21 mouse cellular contexts compared by ENCODE assay signal in the genomic region with DNA sequence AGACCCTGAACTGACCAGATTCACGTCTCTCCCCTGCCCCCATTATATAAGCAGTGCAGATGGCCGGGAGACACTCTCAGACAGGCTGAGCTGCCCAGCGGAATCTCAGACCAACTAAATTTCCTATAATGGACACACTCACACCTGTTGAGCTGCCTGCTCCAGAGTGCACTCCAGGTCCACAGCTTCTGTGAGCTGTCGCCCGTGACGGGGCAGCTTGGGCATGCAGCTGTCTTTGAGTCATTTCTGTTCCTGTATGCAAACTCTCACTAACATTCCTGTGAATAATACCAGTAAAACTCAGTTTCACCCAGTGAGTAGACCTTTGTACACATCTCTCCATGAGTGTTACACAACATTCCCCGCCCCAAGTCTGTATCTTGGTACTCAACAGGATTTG.
A peak's percentile ranks its signal among the peaks of the same experiment; 100 is the strongest.
DNase-seq lines count a peak whose midpoint lies in the region; ATAC-seq lines count a peak whose summit lies in the region.
"Had no signal": no experiment of that assay in that cellular context is flagged by ENCODE, and none has a peak within 500 bp of the region (broad histone marks: within the 10 kb centered on the region; RNA-seq: fewer than 3 reads in every experiment).

No protein-coding gene starts in this region.

- no peaks in the 10 kb centered on the region for H3K27me3 ChIP-seq in kidney, embryonic 14.5 days (ENCODE audit: control insufficient read depth, insufficient read depth, low read length)
- H3K27me3 ChIP-seq in midbrain, embryonic 15.5 days (replicated peaks), result no peaks in the 10 kb centered on the region
- H3K27me3 ChIP-seq: forebrain, embryonic 13.5 days; limb, embryonic 13.5 days; neural tube, embryonic 13.5 days had no signal

- no peak overlapping the region for H3K4me3 ChIP-seq in kidney, embryonic 14.5 days (ENCODE audit: low read length)
- no peak overlapping the region for H3K4me3 ChIP-seq in midbrain, embryonic 15.5 days
- H3K4me3 ChIP-seq: erythroblast, embryonic 14.5 days; forebrain, embryonic 13.5 days; hindbrain, embryonic 10.5 days; limb, embryonic 13.5 days; megakaryocyte, embryonic 14.5 days; neural tube, embryonic 13.5 days had no signal

- H3K4me2 ChIP-seq in kidney, embryonic 14.5 days (replicated peaks; ENCODE audit: low read depth, low read length), result no peak overlapping the region
- H3K4me2 ChIP-seq in midbrain, embryonic 15.5 days, result no peak overlapping the region
- H3K4me2 ChIP-seq: forebrain, embryonic 13.5 days; limb, embryonic 13.5 days; neural tube, embryonic 13.5 days had no signal

- ATAC-seq in CD4-positive, CD25-positive, alpha-beta regulatory T cell, adult 4 months, result no peak
- ATAC-seq in kidney, embryonic 14.5 days (ENCODE audit: low FRiP score, low TSS enrichment), result peak; percentile 24; the same call in 1 of the 2 replicates
- ATAC-seq in megakaryocyte progenitor cell, adult 5-6 weeks (replicated peaks; ENCODE audit: poor library complexity), result no peak
- ATAC-seq in midbrain, embryonic 15.5 days (replicated peaks), result no peak
- ATAC-seq: forebrain, embryonic 13.5 days; hindbrain, postnatal 0 days; liver, postnatal 0 days had no signal

- H3K36me3 ChIP-seq in kidney, embryonic 14.5 days (ENCODE audit: control insufficient read depth, insufficient read depth, low read length), result no peaks in the 10 kb centered on the region
- no peaks in the 10 kb centered on the region for H3K36me3 ChIP-seq in midbrain, embryonic 15.5 days (replicated peaks)
- H3K36me3 ChIP-seq: hindbrain, embryonic 10.5 days; limb, embryonic 13.5 days; neural tube, embryonic 13.5 days had no signal

- peak; percentile 12 for DNase-seq in CD4-positive, CD25-positive, alpha-beta regulatory T cell, adult 2 months (ENCODE audit: low read depth, low spot score)
- DNase-seq in adipocyte (ENCODE audit: low spot score), result peak; percentile 13
- peak; percentile 49 to 52 for DNase-seq in kidney, postnatal 36 days
- DNase-seq in left cerebral cortex, adult 9 months (ENCODE audit: low spot score in 2 of 2), result no peak
- DNase-seq: adrenal gland, adult 2 months; cerebellum, adult 8-10 months; gastrocnemius, postnatal 25 days; liver, postnatal 0 days; lung, postnatal 10 days; thymus, postnatal 25 days had no signal

- no peak overlapping the region for H3K27ac ChIP-seq in kidney, embryonic 14.5 days (ENCODE audit: low read depth, low read length)
- H3K27ac ChIP-seq in midbrain, embryonic 15.5 days, result no peak overlapping the region
- H3K27ac ChIP-seq: forebrain, embryonic 13.5 days; hindbrain, embryonic 10.5 days; hindbrain, postnatal 0 days; limb, embryonic 13.5 days; neural tube, embryonic 13.5 days had no signal

- H3K9me3 ChIP-seq in kidney, embryonic 14.5 days (ENCODE audit: control insufficient read depth, low read length), result no peaks in the 10 kb centered on the region
- no peaks in the 10 kb centered on the region for H3K9me3 ChIP-seq in midbrain, embryonic 15.5 days
- H3K9me3 ChIP-seq: forebrain, embryonic 13.5 days; hindbrain, embryonic 10.5 days; limb, embryonic 13.5 days; neural tube, embryonic 13.5 days had no signal

- 59% methylated on average over 7 of the region's 7 CpGs for WGBS in kidney, embryonic 14.5 days
- WGBS in midbrain, embryonic 15.5 days, result 79% methylated on average over 7 of the region's 7 CpGs

- H3K9ac ChIP-seq in kidney, embryonic 14.5 days (ENCODE audit: low read depth, low read length), result no peak overlapping the region
- H3K9ac ChIP-seq in midbrain, embryonic 15.5 days, result no peak overlapping the region
- H3K9ac ChIP-seq: forebrain, embryonic 13.5 days; limb, embryonic 13.5 days; liver, postnatal 0 days; neural tube, embryonic 13.5 days had no signal

- peaks cover 12% of the 10 kb centered on the region; the same call in 1 of the 2 replicates for H3K4me1 ChIP-seq in kidney, embryonic 14.5 days (ENCODE audit: control insufficient read depth, insufficient read depth, low read length)
- H3K4me1 ChIP-seq in midbrain, embryonic 15.5 days, result no peaks in the 10 kb centered on the region
- H3K4me1 ChIP-seq: forebrain, embryonic 13.5 days; hindbrain, embryonic 10.5 days; megakaryocyte, embryonic 14.5 days had no signal

Comparison
In these comparisons a context has a peak if more than half of its experiments do, and no peak if none do; other contexts are left out.
1. DNase-seq: peak in CD4-positive, CD25-positive, alpha-beta regulatory T cell, adult 2 months (single experiment), adipocyte (single experiment) and kidney, postnatal 36 days (2 of 2); none in left cerebral cortex, adult 9 months (0 of 2).